Comparison of ENCODE assay signal across 11 mouse cellular contexts in genomic region chr6:17362771-17363170, GRCm38 (mm10). TPM values are rescaled to one million over a fixed set of nuclear protein-coding genes. Genes with fewer than 3 reads are reported as not detected.
DNase-seq lines count a peak whose midpoint lies in the region; ATAC-seq lines count a peak whose summit lies in the region.
"Had no signal": no experiment of that assay in that cellular context is flagged by ENCODE, and none has a peak within 500 bp of the region (broad histone marks: within the 10 kb centered on the region; RNA-seq: fewer than 3 reads in every experiment).

No protein-coding gene starts in this region.

- H3K4me2 ChIP-seq in embryonic facial prominence, embryonic 11.5 days (ENCODE audit: low read depth, low read length) = no peak overlapping the region
- no peak overlapping the region for H3K4me2 ChIP-seq in embryonic facial prominence, embryonic 14.5 days (ENCODE audit: low read depth, low read length)
- H3K4me2 ChIP-seq: lung, embryonic 15.5 days had no signal

- no peak overlapping the region for H3K9ac ChIP-seq in embryonic facial prominence, embryonic 11.5 days (replicated peaks; ENCODE audit: low read length)
- no peak overlapping the region for H3K9ac ChIP-seq in embryonic facial prominence, embryonic 14.5 days (ENCODE audit: low read depth, low read length)
- H3K9ac ChIP-seq: lung, embryonic 15.5 days had no signal

- no peaks in the 10 kb centered on the region for H3K27me3 ChIP-seq in embryonic facial prominence, embryonic 11.5 days (ENCODE audit: control insufficient read depth, insufficient read depth, low read length)
- H3K27me3 ChIP-seq in embryonic facial prominence, embryonic 10.5 days (replicated peaks; ENCODE audit: low read depth, poor library complexity, severe bottlenecking) = no peaks in the 10 kb centered on the region
- no peaks in the 10 kb centered on the region for H3K27me3 ChIP-seq in embryonic facial prominence, embryonic 14.5 days (replicated peaks; ENCODE audit: control insufficient read depth, insufficient read depth, low read length)
- H3K27me3 ChIP-seq: lung, embryonic 15.5 days had no signal

- H3K27ac ChIP-seq in embryonic facial prominence, embryonic 11.5 days (replicated peaks; ENCODE audit: low read depth, low read length) = no peak overlapping the region
- no peak overlapping the region for H3K27ac ChIP-seq in embryonic facial prominence, embryonic 10.5 days (replicated peaks)
- no peak overlapping the region for H3K27ac ChIP-seq in embryonic facial prominence, embryonic 14.5 days (replicated peaks; ENCODE audit: low read depth, low read length)
- H3K27ac ChIP-seq: lung, embryonic 15.5 days had no signal

- no peak overlapping the region for H3K4me3 ChIP-seq in embryonic facial prominence, embryonic 11.5 days (ENCODE audit: low read depth, low read length)
- H3K4me3 ChIP-seq in embryonic facial prominence, embryonic 10.5 days = no peak overlapping the region
- no peak overlapping the region for H3K4me3 ChIP-seq in embryonic facial prominence, embryonic 14.5 days (ENCODE audit: low read depth, low read length)
- H3K4me3 ChIP-seq: lung, embryonic 15.5 days had no signal

- 44% methylated on average over 3 of the region's 3 CpGs for WGBS in embryonic facial prominence, embryonic 11.5 days
- WGBS in embryonic facial prominence, embryonic 10.5 days = 55% methylated on average over 3 of the region's 3 CpGs
- 39% methylated on average over 3 of the region's 3 CpGs for WGBS in embryonic facial prominence, embryonic 14.5 days

- H3K36me3 ChIP-seq in embryonic facial prominence, embryonic 11.5 days (replicated peaks; ENCODE audit: control insufficient read depth, insufficient read depth, low read depth, low read length) = no peaks in the 10 kb centered on the region
- no peaks in the 10 kb centered on the region for H3K36me3 ChIP-seq in embryonic facial prominence, embryonic 10.5 days (replicated peaks)
- H3K36me3 ChIP-seq in embryonic facial prominence, embryonic 14.5 days (ENCODE audit: control insufficient read depth, insufficient read depth, low read length) = no peaks in the 10 kb centered on the region
- H3K36me3 ChIP-seq: lung, embryonic 15.5 days had no signal

- no peaks in the 10 kb centered on the region for H3K9me3 ChIP-seq in embryonic facial prominence, embryonic 11.5 days (replicated peaks; ENCODE audit: control insufficient read depth, low read length)
- no peaks in the 10 kb centered on the region for H3K9me3 ChIP-seq in embryonic facial prominence, embryonic 10.5 days
- H3K9me3 ChIP-seq in embryonic facial prominence, embryonic 14.5 days (ENCODE audit: control insufficient read depth, low read length) = no peaks in the 10 kb centered on the region
- H3K9me3 ChIP-seq: lung, embryonic 15.5 days had no signal

- peak; percentile 52 for DNase-seq in embryonic facial prominence, embryonic 11.5 days (ENCODE audit: low spot score)
- no peak for DNase-seq in embryonic facial prominence, embryonic 10.5 days (ENCODE audit: low spot score)
- peak; percentile 21 for DNase-seq in layer of hippocampus, adult 9-10 months (ENCODE audit: low spot score)
- DNase-seq in layer of hippocampus, adult 8-10 months (ENCODE audit: low spot score in 2 of 2) = no peak
- peak; percentile 63 for DNase-seq in 416B (ENCODE audit: low read depth)
- peak; percentile 39 for DNase-seq in embryonic facial prominence, embryonic 14.5 days (ENCODE audit: low spot score)
- no peak for DNase-seq in cerebellum, adult 9-10 months
- no peak for DNase-seq in urinary bladder, postnatal 4 days (ENCODE audit: low spot score in 2 of 2)
- DNase-seq: B cell, adult 2 months; cerebellum, adult 9-11 months had no signal

- ATAC-seq in embryonic facial prominence, embryonic 11.5 days (replicated peaks; ENCODE audit: insufficient number of reproducible peaks, low FRiP score, low TSS enrichment, low read depth) = no peak
- no peak for ATAC-seq in embryonic facial prominence, embryonic 14.5 days (ENCODE audit: low read depth)

- no peaks in the 10 kb centered on the region for H3K4me1 ChIP-seq in embryonic facial prominence, embryonic 11.5 days (ENCODE audit: control insufficient read depth, insufficient read depth, low read length)
- H3K4me1 ChIP-seq in embryonic facial prominence, embryonic 10.5 days = no peaks in the 10 kb centered on the region
- no peaks in the 10 kb centered on the region for H3K4me1 ChIP-seq in embryonic facial prominence, embryonic 14.5 days (ENCODE audit: control insufficient read depth, insufficient read depth, low read length)
- H3K4me1 ChIP-seq: lung, embryonic 15.5 days had no signal

RNA-seq across cellular contexts. Expression of gene Cav1, which starts 56.6 kb away (rescaled TPM):
- polyA plus RNA-seq in embryonic facial prominence, embryonic 11.5 days (2014; fragmentation: Nextera tagmentation; extraction: Ambion mirVana) = 15.3 and 16.9 TPM in 2 replicates
- 6.0 and 7.9 TPM in 2 replicates for polyA plus RNA-seq in embryonic facial prominence, embryonic 10.5 days (2016; fragmentation: Nextera tagmentation; extraction: Ambion mirVana)
- 10 to 100 TPM; 16.7 to 29.8 (median 23.3) TPM for total RNA-seq in layer of hippocampus, adult 8-10 months (2022)
- polyA plus RNA-seq in embryonic facial prominence, embryonic 14.5 days (2014; fragmentation: Nextera tagmentation; extraction: Ambion mirVana) = 195 and 238 TPM in 2 replicates

Comparison
In these comparisons a context has a peak if more than half of its experiments do, and no peak if none do; other contexts are left out.
1. DNase-seq: peak in embryonic facial prominence, embryonic 11.5 days (single experiment), layer of hippocampus, adult 9-10 months (single experiment), 416B (single experiment) and embryonic facial prominence, embryonic 14.5 days (single experiment); none in embryonic facial prominence, embryonic 10.5 days (single experiment), layer of hippocampus, adult 8-10 months (0 of 2), cerebellum, adult 9-10 months (single experiment) and urinary bladder, postnatal 4 days (0 of 2).
2. RNA of gene Cav1, which starts 56.6 kb away (polyA plus RNA-seq): 195 to 238 TPM in embryonic facial prominence, embryonic 14.5 days; 15.3 to 16.9 TPM in embryonic facial prominence, embryonic 11.5 days and 6.0 to 7.9 TPM in embryonic facial prominence, embryonic 10.5 days; every median in the first group is over 10 times any median in the second.